Mouse (Mus musculus) heart, adult 2 months (tissue): ENCODE results near the gene Olfr1392.
A peak's percentile ranks its signal among the peaks of the same experiment; 100 is the strongest.

Source experiments
- CTCF ChIP-seq: fragments of 200-600 bp; IDR thresholded peaks from 2 replicates; pipeline ENCODE4 v1.8.1; 2022; ENCODE audit warnings: antibody characterized with exemption, mild to moderate bottlenecking, moderate library complexity
- EP300 ChIP-seq: fragments of 200-500 bp; IDR thresholded peaks from 2 replicates; pipeline ENCODE4 v1.6.1; 2011; ENCODE audit warnings: low read depth, low read length, control low read depth; ENCODE audit not compliant: insufficient read depth
- POLR2A ChIP-seq: fragments of 200-500 bp; IDR thresholded peaks from 2 replicates; pipeline ENCODE4 v1.6.1; 2011; ENCODE audit warnings: mild to moderate bottlenecking, low read depth, low read length, control low read depth; ENCODE audit not compliant: insufficient read depth

GRCm38 (mm10) chr11:49248226-49248973 is 36.7 kb upstream of the Olfr1392 start:
- TF ChIP-seq CTCF (no peak), POLR2A (peak; percentile 31; the same call in 1 of the 2 replicates), EP300 (no peak)
